Mouse (Mus musculus) skeletal muscle tissue, postnatal 0 days (tissue): ENCODE measurements around the gene Gorasp2. TPM values are rescaled to one million over a fixed set of nuclear protein-coding genes. Genes with fewer than 3 reads are reported as not detected.

Experiments
- polyA plus RNA-seq: library from polyadenylated mRNA; unstranded; fragments of >200 nt; fragmentation: Nextera tagmentation; extraction: Ambion mirVana; gene quantifications from 2 replicates; pipeline ENCODE4 v1.2.1, GENCODE M21; 2015

The Gorasp2 gene
- 81.5 and 90.4 TPM in 2 replicates for polyA plus RNA-seq

DNA sequence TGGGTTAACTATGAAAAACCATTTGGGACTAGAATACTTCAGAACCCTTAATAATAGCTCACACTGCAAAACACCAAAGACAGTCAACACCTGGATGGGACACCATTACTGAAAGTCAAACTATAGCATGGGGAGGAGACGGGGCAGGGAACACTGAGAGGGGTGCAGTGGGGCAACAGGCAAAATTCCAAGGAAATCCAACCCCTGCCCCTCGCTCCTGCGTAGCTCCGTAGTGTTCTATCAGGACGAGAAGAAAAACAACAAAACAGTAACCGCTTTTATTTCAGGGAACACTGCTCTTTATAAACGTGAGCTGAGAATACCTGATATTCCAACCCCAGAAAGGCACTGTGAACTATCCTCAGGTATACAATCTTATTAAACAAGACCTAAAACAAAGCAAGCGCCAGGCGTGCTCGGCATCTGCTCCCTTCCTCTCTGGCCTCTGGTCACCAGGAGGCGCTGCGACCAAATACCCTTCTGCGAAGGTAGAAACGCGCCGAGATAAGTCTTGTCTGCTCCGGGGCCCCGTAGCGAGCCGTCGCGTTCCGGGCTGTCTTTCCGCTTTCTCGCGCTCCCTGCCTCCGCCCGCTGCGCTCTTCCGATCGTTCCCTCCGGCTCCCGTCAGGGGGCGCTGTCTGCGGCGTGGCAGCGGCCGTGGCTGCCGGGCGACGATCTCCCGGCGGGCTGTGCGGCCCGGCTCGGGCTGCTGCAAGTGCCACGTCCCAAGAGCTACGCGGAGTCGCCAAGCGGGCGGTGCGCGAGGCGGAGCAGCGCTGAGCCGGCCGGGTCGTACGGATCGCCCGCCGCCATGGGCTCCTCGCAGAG is at the start of gene Gorasp2:
Gene Gorasp2 (plus strand): TSS at position 690 of the 828 bp plus-strand sequence.

DNA sequence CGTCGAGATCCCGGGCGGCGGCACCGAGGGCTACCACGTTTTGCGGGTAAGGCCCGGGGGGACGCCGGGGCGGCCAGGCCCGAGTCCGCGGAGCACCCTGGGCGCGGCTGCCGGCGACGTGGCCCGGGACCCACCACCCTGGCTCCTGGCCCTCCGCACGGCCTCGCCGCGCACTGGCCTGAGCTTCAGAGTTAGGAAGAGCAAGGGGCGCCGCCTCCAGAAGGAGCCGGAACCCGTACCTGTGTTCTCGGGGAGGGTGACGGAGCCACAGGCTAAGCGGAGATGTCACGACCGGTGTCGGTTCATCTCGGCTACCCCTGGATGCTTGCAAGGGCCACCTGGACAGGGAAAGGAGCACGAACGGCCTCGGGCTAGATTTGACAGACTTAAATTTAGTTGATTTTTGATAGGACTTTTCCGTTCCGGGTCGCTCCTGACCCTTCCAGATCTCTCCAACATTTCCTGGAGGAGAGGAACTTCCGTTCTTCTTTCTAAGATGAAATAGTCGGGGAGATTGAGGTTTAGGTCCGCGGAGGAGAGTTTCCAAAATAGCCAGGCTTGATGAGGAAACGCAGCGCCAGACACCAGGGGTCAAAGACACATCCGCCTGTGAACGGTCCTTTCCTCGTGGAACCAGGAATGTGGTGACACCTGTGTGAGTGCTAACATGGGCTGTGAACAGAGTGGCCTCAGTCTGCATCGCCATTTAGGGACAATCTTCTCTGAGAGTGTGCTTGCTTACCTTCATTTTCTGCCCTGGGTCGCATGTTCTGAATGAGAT is 529 bp downstream of the Gorasp2 start, which contains the start of gene Gm26558:
Gene Gm26558 (minus strand): TSS at position 394 of the 781 bp plus-strand sequence.

Other genes starting within 250 kb of the Gorasp2 start
- 1.2 and 1.6 TPM in 2 replicates for gene Sp5, start 186.7 kb upstream of the Gorasp2 start, polyA plus RNA-seq
- 0.39 TPM in 1 of 2 replicates, not detected in the other for gene Erich2, start 152.8 kb upstream of the Gorasp2 start, polyA plus RNA-seq
- gene Gad1, start 108.5 kb upstream of the Gorasp2 start, polyA plus RNA-seq, result not detected in 2 replicates
- gene Gm26558, start 532 bp downstream of the Gorasp2 start, polyA plus RNA-seq, result 1.8 and 2.0 TPM in 2 replicates
- gene Tlk1, start 164.2 kb downstream of the Gorasp2 start, polyA plus RNA-seq, result 17.5 and 19.6 TPM in 2 replicates